Mouse (Mus musculus) heart, adult 8-10 months (tissue): ENCODE results near the gene Sec24d. TPM values are rescaled to one million over a fixed set of nuclear protein-coding genes. Genes with fewer than 3 reads are reported as not detected.

ENCODE experiments used
- DNase-seq: peaks from one replicate; pipeline ENCODE4 v3.0.0; 2022; ENCODE audit warnings: low spot score
- total RNA-seq, 4 experiments: library from RNA; stranded (reverse); gene quantifications; 2 replicates each; pipeline ENCODE4 v1.2.4; 2022

Gene Sec24d
- total RNA-seq = 10 to 100 TPM; 31.1 to 37.7 (median 35.0) TPM

GRCm38 (mm10) chr3:123266753-123267651 is at the start of gene Sec24d:
TSS of gene Sec24d (plus strand) at chr3:123267455.
- DNase-seq = peak; percentile 87

DNA sequence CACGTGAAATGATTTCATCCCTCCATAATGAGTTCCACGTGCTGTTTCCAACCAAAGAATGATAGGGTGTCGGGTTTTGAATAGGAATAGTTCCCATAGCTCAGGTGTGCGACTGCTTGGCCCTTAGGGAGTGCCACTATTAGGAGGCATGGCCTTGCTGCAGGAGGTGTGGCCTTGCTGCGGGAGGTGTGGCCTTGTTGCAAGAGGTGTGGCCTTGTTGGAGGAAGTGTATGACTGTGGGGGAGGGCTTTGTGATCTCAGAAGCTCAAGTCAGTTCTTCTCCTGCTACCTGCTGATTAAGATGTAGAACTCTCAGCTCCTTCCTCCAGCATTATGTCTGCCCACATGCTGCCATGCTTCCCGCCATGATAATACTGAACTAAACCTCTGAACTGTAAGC is 48.6 kb upstream of the Sec24d start:
- DNase-seq = no peak

DNA sequence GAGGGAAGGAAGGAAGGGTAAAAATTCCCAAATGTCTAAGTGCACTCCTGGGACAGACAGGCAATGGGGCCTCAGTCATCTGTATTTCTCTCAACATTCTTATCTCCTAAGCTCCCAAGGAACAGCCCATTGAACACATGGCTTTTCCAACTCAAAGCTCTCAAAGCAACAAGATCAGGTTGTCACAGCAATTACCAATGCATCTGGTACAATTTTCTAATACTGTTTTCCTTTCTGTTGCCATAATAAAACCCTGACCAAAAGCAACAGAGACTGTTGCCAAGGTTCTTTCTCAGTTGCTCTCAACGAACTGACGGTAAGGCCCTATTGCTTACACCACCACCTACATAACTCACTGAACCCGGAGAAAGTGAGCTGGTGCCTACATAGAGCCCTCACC is 40.0 kb upstream of the Sec24d start:
- DNase-seq = no peak

- no peak for DNase-seq
These were observed 35.6 kb upstream of the Sec24d start for GRCm38 (mm10) chr3:123231639-123232038.

DNA sequence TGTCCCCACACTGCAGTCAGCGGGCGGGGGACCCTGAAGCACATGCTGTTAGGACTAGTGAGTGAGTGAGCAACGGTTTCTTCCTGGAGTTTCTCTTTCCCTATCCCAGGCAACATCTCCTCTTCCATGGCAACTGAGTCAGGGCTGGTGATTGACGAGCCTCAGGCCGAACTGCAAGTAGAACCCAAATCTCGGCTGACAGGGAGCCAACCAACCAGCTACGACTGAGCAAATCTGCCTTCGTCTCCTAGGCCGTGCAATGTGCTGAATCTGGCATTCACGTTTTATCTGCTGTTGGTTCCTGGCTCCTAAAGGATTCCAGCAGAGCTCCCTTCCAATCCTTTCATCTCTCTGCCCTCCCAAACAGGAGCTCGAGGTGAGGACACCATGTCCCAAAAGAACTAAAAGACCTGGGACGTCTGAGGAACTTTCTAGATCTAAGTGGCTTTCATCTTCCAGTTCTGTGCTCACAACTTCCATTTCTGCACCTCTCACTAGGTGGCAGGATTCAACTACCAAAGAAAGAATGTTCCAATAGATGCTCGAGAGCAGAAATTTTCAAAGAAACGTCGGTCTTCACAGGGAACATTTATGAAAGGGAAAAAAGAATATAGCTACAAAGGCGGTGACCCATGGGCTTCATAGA is 32.9 kb upstream of the Sec24d start:
- peak; percentile 80 for DNase-seq

DNA sequence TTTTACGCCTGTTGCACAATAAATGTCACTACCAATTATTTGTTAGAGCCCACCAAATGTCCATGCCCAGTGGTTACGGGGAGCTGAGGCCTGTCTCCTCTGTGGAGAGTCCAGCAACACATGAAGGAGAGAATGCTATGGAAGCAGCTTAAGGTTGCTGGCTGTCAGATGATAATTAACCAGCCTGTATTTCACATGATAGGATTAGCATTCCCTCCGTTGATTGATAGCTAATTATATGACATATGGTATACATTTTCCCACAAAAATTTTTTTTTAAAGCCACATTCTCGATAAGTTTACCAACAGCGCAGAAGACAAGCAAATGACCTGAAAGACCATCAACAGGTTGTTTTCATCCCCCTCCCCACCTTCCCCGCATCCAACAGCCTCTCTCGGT is 31.8 kb upstream of the Sec24d start:
- no peak for DNase-seq

DNA sequence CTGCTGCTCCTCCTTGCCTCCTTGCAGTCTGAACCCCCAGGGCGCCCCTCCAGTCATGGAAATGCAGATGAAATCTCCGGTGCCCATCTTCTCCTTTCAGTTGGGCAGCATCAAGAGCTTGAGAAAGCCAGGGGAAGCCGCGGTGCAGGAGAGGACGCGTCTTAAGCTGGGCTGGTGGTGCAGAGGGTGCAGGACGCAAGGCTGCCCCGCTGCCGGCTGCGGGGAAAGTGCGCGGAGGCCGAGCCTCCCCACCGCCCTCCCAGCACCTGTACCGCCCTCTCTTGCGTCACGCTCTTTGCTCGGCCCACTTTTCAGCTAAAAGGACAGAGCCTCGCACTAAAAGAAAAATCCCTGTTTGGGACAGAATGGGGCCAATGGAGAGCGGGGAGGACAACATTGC is 31.3 kb upstream of the Sec24d start, which contains the start of gene Synpo2:
Synpo2 (minus strand) TSS at position 229 of the 400 bp plus-strand sequence.
- peak; percentile 78 for DNase-seq

GRCm38 (mm10) chr3:123237039-123237438 is 30.2 kb upstream of the Sec24d start:
- DNase-seq = no peak

DNA sequence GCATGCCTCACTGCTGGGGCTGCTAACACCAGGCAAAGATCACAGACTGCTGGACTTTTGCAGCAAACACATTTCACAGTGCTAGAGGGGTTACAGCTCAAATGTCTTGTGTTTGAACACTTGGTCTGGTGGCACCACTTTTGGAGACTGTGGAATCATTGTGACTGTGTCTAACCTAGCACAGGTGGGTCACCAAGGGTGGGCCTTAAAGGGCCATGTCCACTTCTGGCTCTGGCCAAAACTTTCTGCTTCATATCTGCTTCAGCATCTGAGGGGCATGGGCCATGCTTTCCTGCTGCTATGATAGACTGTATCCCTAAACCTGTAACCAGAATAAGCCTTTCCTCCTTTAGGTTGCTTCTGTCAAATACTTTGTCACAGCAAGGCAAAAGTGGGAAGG is 29.8 kb upstream of the Sec24d start:
- no peak for DNase-seq

DNA sequence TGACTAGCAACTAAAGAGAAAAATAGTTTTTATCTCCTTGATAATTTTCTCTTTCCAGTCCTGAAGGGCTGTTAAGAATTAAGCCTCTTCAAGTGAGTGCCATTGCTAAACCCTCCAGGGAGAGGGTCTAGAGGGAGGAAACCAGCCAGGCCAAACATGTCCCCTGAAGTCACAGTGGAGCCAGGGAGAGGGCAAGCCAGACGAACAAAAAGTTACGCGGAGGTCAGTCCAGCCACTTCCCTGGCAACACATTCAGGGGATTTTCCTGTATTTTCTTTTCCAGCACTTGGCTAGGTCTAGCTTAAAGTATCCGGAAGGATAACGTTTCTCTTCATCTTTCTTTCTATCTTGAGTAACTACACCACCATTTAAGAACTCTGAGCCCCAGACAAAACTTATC is 22.9 kb upstream of the Sec24d start:
- DNase-seq = no peak

- no peak for DNase-seq
These were observed 21.6 kb upstream of the Sec24d start for GRCm38 (mm10) chr3:123245646-123246045.

GRCm38 (mm10) chr3:123256181-123257101 is 10.8 kb upstream of the Sec24d start:
- DNase-seq = peak; percentile 52

- peak; percentile 46 for DNase-seq
These were observed 8.5 kb upstream of the Sec24d start for GRCm38 (mm10) chr3:123258709-123259108.

- peak; percentile 28 for DNase-seq
These were observed 2.5 kb upstream of the Sec24d start for GRCm38 (mm10) chr3:123264706-123265105.

GRCm38 (mm10) chr3:123267741-123268201 is 516 bp downstream of the Sec24d start:
- DNase-seq = peak; percentile 83

GRCm38 (mm10) chr3:123282866-123283615 is 15.8 kb downstream of the Sec24d start:
- DNase-seq = no peak

DNA sequence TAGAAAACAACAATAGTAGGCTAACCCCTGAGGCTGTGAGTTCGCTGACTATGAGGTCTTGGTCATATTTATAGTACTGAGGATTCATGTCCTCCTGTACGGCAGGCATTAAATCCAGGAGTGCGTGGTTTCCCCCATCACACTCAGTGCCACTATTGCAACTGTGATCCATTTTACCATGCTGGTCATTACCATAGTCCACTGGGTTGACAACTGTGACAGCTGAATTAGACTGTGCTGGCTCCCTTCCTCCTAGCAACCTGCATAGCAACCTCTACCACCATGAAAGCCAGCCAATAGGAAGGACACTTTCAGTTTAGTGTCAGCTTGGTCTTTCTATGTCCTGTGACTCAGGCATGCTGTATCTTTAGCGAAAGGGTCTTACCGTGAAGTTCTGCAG is 17.0 kb downstream of the Sec24d start:
- no peak for DNase-seq

- no peak for DNase-seq
These were observed 18.4 kb downstream of the Sec24d start for GRCm38 (mm10) chr3:123285649-123286048.

GRCm38 (mm10) chr3:123288856-123289570 is 21.8 kb downstream of the Sec24d start:
- no peak for DNase-seq

GRCm38 (mm10) chr3:123291670-123292069 is 24.4 kb downstream of the Sec24d start:
- no peak for DNase-seq
